Mouse (Mus musculus) heart, postnatal 10 days (tissue): ENCODE measurements around the gene Esp15. TPM values are rescaled to one million over a fixed set of nuclear protein-coding genes. Genes with fewer than 3 reads are reported as not detected.
"Not testable (repeated sequence)": the region's sequence is repeated elsewhere in the genome, so short reads cannot be mapped to it uniquely, and the experiment has no call there.

Experiments used
- DNase-seq, 2 experiments: peaks; one replicate each; pipeline ENCODE4 v3.0.0; 2021
- intact Hi-C: fragments of 180-260 bp; cut with DNase I; formaldehyde crosslinking; loops from one replicate; pipeline ENCODE4 v1.15.1; 2025
- total RNA-seq, 2 experiments: library from RNA; stranded (reverse); gene quantifications; 2 replicates each; pipeline ENCODE4 v1.2.3; 2021

Esp15 gene
- not detected for total RNA-seq

DNA sequence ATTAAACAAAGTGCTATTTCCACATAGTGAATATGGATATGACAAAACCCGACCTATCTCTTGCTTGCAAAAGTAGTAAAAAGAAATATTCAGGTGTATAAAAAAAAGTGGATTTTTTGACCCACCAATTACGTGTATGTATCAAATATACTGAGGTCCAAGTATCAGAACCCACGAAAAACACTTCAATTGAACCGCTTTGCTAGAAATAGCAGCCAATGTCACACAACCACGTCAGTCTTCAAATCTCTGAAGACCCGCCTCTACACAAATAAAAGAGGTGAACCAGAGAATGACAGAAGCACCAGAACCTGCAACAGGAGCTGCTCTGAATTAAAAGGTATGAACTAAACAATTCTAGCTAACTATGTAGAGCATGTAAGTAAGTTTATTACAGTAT, at the start of gene Esp15:
TSS of gene Esp15 (plus strand) at position 301 of the 400 bp plus-strand sequence.
- intact Hi-C loops, DNase-seq: not testable (repeated sequence)

DNA sequence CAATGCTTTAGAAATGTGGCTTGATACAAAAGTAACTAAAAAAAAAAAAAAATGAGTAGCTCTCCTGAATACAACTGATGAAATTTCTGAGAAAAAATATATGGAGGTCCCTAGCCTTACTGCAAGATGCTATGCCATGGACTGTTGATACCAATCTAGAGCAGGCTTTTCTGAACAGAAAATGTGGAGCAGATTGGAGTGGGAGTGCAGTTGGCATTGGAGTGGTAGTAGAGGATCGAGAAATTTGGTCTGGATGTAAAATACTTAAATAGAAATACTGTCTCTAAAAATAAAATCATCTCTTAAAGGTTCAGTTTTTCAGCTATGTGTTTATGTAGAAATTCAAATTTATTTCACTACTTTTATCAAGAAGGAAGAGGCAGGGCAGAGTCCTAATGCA, 49.2 kb upstream of the Esp15 start:
- intact Hi-C loops: no loop called here
- no peak for DNase-seq

Other genes with a start within 250 kb of the Esp15 start
- gene Esp18, start 234.6 kb upstream of the Esp15 start, total RNA-seq: not detected
- gene Esp16, start 104.8 kb upstream of the Esp15 start, total RNA-seq: not detected